Mouse (Mus musculus): ENCODE data around the gene Vwde. TPM values are rescaled to one million over a fixed set of nuclear protein-coding genes. Genes with fewer than 3 reads are reported as not detected.

The Vwde gene
- polyA plus RNA-seq, 2 experiments = 0.04 to 0.09 TPM

DNA sequence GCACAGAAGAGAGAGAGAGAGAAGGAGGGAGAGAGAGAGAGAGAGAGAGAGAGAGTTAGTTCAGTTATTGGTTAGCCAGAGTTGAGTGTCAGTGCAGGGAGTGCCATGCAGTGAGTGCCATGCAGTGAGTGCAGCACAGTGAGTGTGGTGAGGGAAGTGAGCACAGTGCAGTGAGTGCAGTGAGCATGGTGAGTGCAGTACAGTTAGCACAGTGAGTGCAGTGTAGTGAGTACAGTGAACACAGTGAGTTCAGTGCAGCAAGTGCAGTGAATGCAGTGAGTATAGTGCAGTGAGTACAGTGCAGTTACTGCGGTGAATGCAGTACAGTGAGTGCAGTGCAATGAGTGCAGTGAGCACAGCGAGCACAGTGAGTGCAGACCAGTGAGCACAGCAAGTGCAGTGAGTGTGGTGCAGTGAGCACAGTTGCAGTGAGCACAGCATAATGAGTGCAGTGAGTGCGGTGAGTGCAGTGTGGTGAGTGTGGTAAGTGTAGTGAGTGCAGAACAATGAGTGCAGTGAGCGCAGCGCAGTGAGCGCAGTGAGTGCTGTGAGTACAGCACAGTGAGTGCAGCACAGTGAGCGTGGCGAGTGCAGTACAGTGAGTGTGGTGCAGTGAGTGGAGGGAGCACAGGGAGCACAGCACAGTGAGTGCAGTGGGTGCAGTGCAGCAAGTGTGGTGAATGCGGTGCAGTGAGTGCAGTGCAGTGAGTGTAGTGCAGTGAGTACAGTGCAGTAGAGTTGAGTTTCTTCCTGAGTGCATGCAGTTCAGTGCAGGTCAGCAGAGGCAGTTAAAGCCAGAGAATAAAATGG lies 70.7 kb downstream of the Vwde start:
- H3K4me3 ChIP-seq (replicated peaks; ENCODE audit: low read length) = no peak overlapping the region
- no peak overlapping the region for H3K9ac ChIP-seq (ENCODE audit: low read depth, low read length, severe bottlenecking)
- no peak for TF ChIP-seq POLR2A (IDR thresholded peaks at IDR 0.05; ENCODE audit: borderline replicate concordance, extremely low read depth, insufficient read depth, insufficient read length)
- 94% methylated on average over 9 of the region's 9 CpGs for WGBS
- H3K4me2 ChIP-seq (replicated peaks; ENCODE audit: low read depth, low read length, severe bottlenecking) = no peak overlapping the region
- H3K9me3 ChIP-seq (ENCODE audit: control insufficient read depth, low read length) = no peaks in the 10 kb centered on the region
- H3K36me3 ChIP-seq (ENCODE audit: control insufficient read depth, insufficient read depth, low read length) = no peaks in the 10 kb centered on the region
- no peak overlapping the region for H3K27ac ChIP-seq (replicated peaks; ENCODE audit: low read depth, low read length)
- no peaks in the 10 kb centered on the region for H3K4me1 ChIP-seq (ENCODE audit: control insufficient read depth, insufficient read depth, low read length)
- DNase-seq (ENCODE audit: low spot score) (no peak), ATAC-seq (ENCODE audit: low FRiP score, low read depth) (no peak)
- no peaks in the 10 kb centered on the region for H3K27me3 ChIP-seq (ENCODE audit: control insufficient read depth, insufficient read depth, low read length)

GRCm38 (mm10) chr6:13152062-13152640 lies 72.6 kb downstream of the Vwde start:
- H3K4me2 ChIP-seq (replicated peaks; ENCODE audit: low read depth, low read length, severe bottlenecking) = no peak overlapping the region

GRCm38 (mm10) chr6:13137255-13137654 lies 87.5 kb downstream of the Vwde start:
- Histone ChIP-seq H3K27me3 (ENCODE audit: control insufficient read depth, insufficient read depth, low read length) (no peaks in the 10 kb centered on the region), H3K9me3 (ENCODE audit: control insufficient read depth, low read length) (no peaks in the 10 kb centered on the region), H3K36me3 (ENCODE audit: control insufficient read depth, insufficient read depth, low read length) (no peaks in the 10 kb centered on the region), H3K4me1 (ENCODE audit: control insufficient read depth, insufficient read depth, low read length) (no peaks in the 10 kb centered on the region), H3K27ac (replicated peaks; ENCODE audit: low read depth, low read length) (no peak overlapping the region), H3K4me2 (replicated peaks; ENCODE audit: low read depth, low read length, severe bottlenecking) (no peak overlapping the region), H3K4me3 (replicated peaks; ENCODE audit: low read length) (no peak overlapping the region), H3K9ac (ENCODE audit: low read depth, low read length, severe bottlenecking) (no peak overlapping the region)
- DNase-seq (ENCODE audit: low spot score) (no peak), ATAC-seq (ENCODE audit: low FRiP score, low read depth) (no peak)
- no peak for TF ChIP-seq POLR2A (IDR thresholded peaks at IDR 0.05; ENCODE audit: borderline replicate concordance, extremely low read depth, insufficient read depth, insufficient read length)
- WGBS = 93% methylated on average over 1 of the region's 1 CpGs

More at GRCm38 (mm10) chr6:13152062-13152640, 72.6 kb downstream of the Vwde start:
- no peak for TF ChIP-seq POLR2A (IDR thresholded peaks at IDR 0.05; ENCODE audit: borderline replicate concordance, extremely low read depth, insufficient read depth, insufficient read length)
- Histone ChIP-seq H3K9ac (ENCODE audit: low read depth, low read length, severe bottlenecking) (no peak overlapping the region), H3K9me3 (ENCODE audit: control insufficient read depth, low read length) (no peaks in the 10 kb centered on the region), H3K27me3 (ENCODE audit: control insufficient read depth, insufficient read depth, low read length) (no peaks in the 10 kb centered on the region), H3K4me1 (ENCODE audit: control insufficient read depth, insufficient read depth, low read length) (no peaks in the 10 kb centered on the region), H3K4me3 (replicated peaks; ENCODE audit: low read length) (no peak overlapping the region), H3K36me3 (ENCODE audit: control insufficient read depth, insufficient read depth, low read length) (no peaks in the 10 kb centered on the region), H3K27ac (replicated peaks; ENCODE audit: low read depth, low read length) (no peak overlapping the region)
- whole genome bisulfite sequencing = 68% methylated on average over 1 of the region's 1 CpGs
- no peak for ATAC-seq (ENCODE audit: low FRiP score, low read depth)
- DNase-seq (ENCODE audit: low spot score) = peak; percentile 76

GRCm38 (mm10) chr6:13108662-13109061 lies 116.1 kb downstream of the Vwde start:
- TF ChIP-seq POLR2A (IDR thresholded peaks at IDR 0.05; ENCODE audit: borderline replicate concordance, extremely low read depth, insufficient read depth, insufficient read length) = no peak
- Histone ChIP-seq H3K4me3 (replicated peaks; ENCODE audit: low read length) (no peak overlapping the region), H3K9me3 (ENCODE audit: control insufficient read depth, low read length) (no peaks in the 10 kb centered on the region), H3K36me3 (ENCODE audit: control insufficient read depth, insufficient read depth, low read length) (no peaks in the 10 kb centered on the region), H3K4me2 (replicated peaks; ENCODE audit: low read depth, low read length, severe bottlenecking) (no peak overlapping the region), H3K9ac (ENCODE audit: low read depth, low read length, severe bottlenecking) (no peak overlapping the region), H3K27ac (replicated peaks; ENCODE audit: low read depth, low read length) (no peak overlapping the region), H3K27me3 (ENCODE audit: control insufficient read depth, insufficient read depth, low read length) (no peaks in the 10 kb centered on the region), H3K4me1 (ENCODE audit: control insufficient read depth, insufficient read depth, low read length) (no peaks in the 10 kb centered on the region)
- 75% methylated on average over 1 of the region's 1 CpGs for WGBS
- no peak for DNase-seq (ENCODE audit: low spot score)
- ATAC-seq (ENCODE audit: low FRiP score, low read depth) = no peak

Other genes starting within 250 kb of the Vwde start
- gene Tmem106b, start 155.2 kb downstream of the Vwde start, polyA plus RNA-seq (2012; rRNA removed) = 23.0 and 28.0 TPM in 2 replicates
- gene Tmem106b, start 155.2 kb downstream of the Vwde start, polyA plus RNA-seq (2014; fragmentation: Nextera tagmentation; extraction: Ambion mirVana) = 44.7 and 47.1 TPM in 2 replicates

Data from limb, embryonic 14.5 days (tissue).